Mouse (Mus musculus) spleen, adult 18-20 months (tissue): ENCODE measurements around the gene Ipo11.

ENCODE experiments used
- DNase-seq, 2 experiments: peaks; one replicate each; pipeline ENCODE4 v3.0.0; 2022; ENCODE audit warnings: mixed read lengths in 2 of 2

The Ipo11 gene

DNA sequence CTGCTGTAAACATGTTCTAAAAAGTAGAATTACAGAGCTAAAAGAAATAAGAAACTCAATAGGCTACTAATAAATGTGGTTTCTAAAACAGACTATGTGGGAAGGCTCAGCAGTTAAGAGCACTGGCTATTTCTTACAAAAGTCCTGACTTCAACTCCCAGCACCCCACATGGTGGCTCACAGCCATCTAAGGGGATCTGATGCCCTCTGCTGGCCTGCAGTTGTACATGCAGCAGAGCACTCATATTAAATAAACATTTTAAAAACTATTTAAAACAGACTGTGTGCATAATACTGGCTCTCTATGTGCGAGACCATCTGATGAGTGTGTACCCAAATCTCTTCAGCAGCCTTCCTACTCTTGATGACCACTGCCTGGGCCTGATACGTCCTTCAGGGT lies 42.5 kb downstream of the Ipo11 start:
- DNase-seq: peak in 1 of 2 experiments; percentile 9

DNA sequence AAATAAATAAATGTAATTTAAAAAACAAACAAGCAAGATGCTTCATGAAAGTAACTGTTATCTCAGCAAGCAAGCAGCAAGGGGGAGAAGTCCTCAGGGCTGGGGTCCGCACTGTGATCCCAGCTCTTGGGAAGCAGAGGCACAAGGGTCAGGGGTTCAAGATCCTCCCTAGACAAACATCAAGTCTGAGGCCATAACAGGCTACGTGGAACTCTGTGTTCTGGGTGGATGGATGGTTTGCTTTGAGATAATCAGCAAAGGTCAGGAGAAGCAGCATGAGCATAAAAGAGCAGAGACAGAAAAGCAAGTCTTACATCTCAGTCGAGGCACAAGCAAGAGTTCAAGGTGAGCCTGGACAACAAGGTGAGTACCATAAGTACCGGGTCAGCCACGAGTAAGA lies 43.1 kb downstream of the Ipo11 start:
- DNase-seq: no peak

DNA sequence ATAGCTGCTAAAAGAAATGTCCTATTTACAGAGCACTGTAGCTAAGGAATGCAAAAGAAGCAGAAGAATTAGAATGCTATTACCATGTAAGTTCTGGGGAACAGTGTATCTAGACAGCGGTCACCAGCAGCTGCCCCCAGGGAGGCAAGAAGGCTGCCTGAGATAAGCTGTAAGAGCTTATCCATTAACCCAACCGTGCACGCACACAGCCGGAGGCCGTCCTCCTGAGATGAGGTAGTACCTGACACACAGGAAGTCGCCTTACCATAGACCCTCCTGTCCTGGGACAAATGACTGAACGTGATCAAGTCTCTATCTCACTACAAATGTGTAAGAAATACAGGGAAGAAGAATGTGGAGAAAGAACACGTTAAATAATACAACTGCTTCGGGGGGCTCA lies 43.6 kb downstream of the Ipo11 start:
- no peak for DNase-seq

DNA sequence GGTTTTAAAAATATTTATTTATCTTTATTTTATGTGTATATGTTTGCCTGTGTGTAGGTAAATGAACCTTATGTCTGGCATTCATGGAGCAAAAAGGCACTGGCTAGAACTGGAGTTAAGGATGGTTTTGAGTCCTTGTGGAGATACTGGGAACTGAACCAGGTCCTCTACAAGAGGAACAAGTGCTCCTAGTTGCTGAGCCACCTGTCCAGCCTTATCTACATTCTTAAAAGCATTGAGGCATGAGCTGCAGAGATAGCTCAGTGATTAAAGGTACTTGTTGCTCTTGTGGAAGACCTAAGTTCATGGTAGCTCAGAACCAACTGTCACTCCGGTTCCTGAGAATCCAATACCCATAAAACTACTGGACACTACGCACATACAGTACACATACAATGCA lies 49.4 kb downstream of the Ipo11 start:
- DNase-seq: no peak

DNA sequence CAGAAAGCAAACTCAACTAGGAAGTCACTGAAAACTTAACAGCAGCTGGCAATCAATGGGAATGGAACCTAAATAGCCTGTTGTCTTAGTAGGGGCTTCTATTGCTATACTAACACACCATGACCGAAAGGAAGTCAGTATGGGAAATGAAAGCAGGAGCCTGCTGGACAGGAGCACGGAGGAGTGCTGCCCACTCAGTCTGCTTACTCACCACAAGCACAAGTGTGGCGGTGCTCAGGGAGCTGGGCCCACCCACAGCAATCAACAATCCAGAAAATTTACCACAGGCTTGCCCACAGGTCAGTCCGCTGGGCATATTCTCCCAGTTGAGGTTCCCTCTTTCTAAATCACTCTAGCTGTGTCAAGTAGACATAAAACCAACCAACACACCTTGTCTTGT lies 52.5 kb downstream of the Ipo11 start:
- no peak for DNase-seq

DNA sequence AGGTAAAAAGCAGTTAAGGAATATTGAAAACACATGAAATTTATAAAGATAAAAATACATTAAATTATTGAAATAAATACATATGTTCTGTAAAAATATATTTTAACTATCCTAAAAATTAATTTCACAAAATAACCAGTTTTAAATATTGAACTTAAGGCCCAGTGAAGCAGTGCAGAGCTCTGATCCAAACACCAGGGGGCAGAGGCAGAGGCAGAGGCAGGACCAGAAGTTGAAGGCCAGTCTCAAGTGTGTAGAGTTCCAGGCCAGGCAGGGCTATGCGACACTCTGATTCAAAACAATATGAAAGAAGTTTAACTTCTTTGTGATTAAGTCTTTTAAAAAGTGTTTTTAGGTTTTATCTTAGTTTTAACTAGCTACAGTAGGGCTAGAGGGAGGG lies 60.5 kb downstream of the Ipo11 start:
- DNase-seq: no peak

DNA sequence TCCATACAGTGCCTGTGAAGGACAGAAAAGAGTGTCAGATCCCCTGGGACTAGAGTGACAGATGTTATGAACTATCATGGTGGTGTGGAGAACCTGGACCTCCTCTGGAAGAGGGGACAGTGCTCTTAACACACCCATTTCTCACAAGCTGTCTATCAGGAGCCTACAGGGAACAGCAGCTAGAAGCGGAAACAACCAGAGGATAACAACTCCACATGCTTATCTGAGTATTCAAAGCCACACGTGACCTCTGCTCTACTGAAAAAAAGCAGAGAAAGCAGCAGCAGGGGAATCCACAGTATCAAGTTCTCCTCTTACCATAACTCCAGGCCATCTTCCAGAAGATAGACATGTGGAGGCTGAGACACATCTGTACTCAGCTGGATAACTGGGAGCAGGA lies 71.2 kb downstream of the Ipo11 start:
- DNase-seq: no peak

DNA sequence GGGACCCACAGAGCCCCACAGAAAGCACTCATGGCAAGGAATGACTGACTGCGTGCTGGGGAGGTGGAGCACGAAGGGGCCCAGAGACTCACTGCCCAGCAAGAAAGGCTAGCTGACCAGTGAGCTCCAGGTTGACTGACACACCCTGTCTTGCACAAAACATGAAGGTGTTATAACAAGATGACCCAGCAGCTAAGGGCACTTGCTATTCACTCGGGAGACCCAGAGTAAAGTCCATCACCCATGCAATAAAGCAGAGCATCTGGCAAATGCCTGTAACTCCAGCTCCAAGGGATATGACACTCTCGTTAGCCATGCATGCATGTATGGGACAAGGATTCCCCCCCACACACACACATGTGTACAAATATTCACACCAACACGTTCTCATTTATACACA lies 78.0 kb downstream of the Ipo11 start:
- DNase-seq: no peak

DNA sequence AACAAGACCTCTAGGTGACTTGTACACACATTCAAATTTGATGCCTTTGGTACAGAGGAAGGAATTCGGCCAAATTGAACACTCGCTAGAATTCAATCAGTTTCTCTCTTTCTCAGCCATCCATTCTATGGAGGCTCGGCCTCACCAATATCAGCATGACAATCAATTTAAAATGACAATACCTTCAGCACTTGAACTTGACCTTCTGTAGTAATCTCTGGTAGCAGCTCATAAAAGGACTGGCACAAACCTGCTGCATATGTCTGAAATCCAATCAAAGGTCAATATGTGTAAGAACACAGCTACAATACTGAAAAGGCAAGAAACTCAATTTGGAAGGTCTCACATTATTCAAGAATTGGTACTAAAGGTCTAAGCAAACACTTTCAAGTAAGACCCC lies 80.2 kb downstream of the Ipo11 start:
- no peak for DNase-seq

DNA sequence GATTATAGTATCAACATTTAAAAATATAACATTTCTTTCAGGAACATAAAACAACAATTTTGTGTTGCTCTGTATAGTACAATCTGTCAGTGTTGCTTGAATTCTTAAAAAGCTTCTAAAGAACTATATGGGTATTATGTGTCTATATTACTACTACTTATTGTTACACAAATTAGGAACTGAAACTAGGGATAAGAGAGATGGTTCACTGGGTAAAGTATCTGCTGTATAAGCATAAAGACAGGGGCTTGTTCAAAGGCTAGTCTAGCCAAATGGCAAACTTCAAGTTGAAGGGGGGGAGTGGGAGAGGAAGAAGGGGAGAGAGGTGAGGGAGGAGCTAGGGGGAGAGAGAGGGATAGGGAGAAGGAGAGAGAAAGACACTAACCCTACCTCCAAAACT lies 89.2 kb downstream of the Ipo11 start:
- DNase-seq: no peak

DNA sequence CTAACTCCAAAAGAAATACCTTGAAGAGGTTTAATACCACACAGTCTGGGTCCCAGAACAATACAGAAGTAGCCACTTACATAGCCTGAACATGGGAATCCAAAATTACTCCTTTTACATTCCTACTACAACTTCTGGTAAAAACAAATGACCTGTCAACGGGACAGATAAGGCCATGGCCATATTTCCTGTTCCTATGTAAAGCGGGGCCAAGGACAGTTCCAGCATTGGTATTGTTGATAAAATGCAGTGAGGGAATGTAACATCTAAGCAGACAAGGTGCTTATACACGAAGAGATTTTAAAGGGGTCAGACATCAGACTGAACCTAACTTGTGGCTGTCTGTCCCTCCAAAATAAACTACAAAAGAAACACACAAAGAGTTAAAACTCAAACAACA lies 91.8 kb downstream of the Ipo11 start:
- no peak for DNase-seq

DNA sequence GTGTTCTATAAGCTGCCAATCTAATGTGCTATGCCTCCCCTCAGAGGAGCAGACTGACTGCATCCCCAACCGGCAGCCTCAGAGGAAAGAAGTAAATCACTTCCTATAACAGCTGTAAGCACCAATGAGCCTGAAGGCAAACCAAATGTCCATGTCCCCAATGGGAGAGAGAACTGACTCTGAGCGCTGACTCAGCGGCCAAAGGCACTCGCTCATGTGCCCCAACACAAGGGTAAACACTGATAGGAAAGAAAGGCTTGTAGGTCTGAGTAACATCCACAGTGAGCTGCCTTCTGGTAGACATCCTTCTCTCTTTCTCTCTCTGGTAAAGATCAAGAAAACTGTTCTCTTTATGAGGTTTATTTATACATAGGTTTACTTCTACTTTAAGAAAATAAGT lies 94.2 kb downstream of the Ipo11 start:
- no peak for DNase-seq

DNA sequence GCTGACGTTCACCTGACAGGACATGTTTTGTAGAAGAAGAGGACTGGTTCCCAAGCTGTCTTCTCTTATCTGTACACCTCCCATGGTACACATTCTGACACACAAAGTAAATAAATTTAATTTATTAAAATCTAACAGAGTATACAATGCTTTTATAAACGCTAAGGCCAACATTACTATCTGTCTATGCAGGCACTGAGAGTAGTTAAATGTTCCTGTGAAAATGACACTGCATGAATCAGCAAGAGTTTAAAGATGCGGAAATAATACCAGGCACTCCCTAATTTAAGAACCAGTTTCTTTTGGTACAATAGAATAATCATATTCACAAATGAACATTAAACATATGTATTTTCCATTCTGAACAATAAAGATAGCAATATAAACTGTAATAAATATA lies 98.0 kb downstream of the Ipo11 start:
- no peak for DNase-seq

DNA sequence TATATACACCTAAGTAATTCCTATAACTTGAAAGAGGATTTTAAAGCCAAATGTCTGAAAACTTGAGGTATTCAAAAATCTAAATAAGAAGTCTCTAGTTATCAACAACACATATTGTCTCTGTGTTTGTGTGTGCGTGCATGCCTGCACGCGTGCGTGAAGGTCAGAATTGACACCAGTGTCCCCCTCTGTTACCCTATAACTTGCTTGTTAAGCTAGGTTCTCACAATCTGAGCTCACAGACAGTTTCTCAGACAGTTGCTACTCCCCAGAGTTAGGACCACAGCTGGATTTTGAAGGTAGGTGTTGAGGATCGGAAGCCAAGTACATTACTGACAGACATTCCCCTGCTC lies 100.3 kb downstream of the Ipo11 start:
- no peak for DNase-seq

DNA sequence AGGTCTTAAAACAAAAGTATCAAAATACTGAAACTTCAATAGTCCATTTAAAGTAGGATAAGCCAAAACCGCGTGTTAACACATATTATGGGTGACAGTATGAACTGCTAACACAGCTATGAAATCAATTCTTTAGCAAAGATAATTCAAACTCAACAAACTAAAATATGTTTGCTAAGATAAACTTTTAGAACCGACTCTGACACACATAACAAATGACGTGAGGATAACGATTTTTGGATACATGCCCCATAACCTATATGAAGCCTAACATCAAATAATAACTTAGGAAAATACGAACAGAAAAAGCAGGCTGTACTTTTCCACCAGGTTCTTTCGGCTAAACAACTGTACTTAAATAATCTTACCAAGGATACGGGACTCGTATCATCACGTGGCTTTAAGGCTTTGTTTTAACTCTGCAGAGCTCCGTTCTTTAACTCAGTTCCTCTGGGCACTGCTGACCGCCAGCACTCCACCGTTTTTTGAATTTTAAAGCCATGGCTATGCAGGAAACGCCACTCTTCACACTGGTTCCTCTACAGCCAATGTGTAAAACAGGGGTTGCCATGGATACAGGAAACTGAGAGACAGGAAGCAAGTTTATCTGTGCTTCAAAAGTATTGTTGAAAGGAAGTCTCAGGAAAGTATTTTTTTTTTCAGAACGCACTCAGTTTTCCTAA lies 100.8 kb downstream of the Ipo11 start:
- DNase-seq: peak in 1 of 2 experiments; percentile 14

DNA sequence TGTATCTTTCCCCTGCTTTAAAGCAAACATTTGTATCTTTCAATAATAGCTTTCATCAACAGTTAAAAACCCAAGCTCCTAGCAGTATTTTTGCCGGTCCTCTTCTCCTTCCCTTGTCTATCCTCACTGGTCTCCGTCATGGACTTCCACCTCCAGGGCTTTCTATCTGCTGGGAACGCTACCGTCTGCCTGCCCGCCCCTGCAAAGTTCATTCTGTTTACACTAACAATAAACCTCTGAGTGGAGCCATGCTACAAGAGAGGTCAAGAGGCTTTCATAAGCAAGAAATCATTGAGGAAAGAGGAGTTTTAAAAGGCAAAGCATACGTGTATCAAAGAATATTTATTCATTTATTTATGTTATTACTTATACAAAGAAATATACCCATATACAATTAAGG lies 106.7 kb downstream of the Ipo11 start:
- DNase-seq: no peak

DNA sequence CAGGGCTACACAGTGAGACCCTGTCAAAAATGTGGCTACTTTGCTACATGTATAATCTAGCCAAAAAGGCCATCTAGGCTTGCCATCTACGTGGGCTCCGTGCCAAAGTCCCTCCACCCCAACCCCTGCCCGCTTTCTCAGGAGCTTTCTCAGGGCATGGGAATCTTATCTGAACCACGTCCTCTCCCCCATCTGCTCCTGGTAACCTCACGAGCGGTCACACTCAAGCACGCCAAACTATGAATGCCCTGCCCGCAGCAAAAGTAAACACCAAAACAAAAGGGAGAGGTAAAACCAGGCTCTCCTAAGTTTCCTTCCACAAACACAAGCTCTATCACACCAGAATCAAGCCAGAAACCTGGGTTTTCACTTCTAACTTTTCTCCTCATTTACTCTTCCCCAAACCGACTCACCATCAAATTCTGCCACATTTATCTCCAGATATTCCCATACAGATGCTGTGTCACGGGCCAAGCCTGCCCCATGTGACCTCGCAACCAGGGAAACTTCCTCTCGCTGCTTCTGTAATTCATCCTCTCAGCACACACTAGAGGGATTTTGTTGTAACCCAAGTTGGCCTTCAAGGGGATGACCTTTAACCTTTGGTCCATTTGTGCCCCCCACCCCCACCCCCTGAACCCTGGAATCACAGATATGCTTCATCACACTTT lies 107.3 kb downstream of the Ipo11 start:
- DNase-seq: no peak

DNA sequence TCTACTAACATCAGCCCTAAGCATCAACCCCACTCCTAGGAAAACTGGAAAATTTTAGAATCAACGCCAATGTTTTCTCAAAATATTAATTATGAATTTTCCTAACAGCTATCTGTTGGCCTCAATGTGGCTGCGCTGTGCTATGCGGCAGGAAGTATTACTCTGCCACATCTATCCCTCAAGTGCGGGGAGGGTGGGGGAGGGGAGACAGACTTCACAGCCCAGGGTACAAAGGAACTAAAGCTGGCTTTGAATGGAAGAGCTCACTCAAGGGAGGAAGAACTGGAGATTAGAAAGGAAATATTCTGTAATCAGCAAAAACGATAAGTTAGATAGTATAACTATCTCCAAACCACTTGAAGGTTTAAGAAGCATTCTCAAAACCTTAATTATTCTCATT lies 111.1 kb downstream of the Ipo11 start:
- DNase-seq: no peak

DNA sequence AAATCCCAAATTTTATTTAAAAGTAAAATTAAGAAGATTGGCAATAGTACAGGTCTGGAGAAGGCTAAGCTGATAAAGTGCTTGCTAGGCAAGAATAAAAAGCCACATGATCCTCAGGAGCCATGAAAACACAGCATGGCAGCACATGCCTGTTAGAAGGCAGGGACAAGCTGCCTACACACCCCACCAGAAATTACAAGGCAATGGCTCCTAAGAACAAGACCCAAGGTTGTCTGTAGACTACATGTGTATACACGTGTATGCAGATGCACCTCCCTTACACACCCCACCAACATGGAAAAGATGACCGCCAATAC lies 112.9 kb downstream of the Ipo11 start:
- DNase-seq: no peak

DNA sequence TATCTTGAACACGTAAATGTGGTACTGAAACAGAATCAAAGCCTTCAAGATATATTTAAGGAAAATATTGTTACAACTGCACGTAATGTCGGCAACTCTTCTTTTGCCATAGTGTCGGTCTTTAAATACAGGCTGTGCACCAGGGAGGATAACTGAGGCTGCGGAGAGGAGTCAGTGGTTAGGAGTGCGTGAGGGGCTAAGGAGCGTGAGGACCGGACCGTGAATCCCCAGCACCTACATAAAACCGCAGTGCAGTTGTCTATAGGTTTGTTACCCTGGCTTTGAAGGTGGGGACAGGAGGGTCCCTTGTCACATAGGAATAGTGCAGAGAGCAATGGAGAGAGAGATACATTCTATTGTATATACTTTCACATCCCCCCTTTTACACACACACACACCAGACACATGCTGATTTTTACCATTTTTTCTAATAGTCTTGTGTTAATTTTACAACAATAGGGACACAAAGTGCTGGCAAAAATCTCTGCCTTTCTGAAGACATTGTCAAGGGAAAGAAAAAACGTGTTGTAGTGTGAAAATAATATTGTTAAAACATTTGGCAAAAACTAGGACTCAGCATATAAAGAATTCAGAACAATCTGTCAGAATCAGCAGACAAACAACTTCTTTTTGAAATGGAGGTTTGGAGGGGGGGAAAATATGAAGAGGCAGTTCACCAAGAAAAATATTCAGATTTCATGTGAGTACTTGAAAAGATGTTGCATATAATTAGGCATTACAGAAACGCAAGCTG lies 113.5 kb downstream of the Ipo11 start:
- no peak for DNase-seq

DNA sequence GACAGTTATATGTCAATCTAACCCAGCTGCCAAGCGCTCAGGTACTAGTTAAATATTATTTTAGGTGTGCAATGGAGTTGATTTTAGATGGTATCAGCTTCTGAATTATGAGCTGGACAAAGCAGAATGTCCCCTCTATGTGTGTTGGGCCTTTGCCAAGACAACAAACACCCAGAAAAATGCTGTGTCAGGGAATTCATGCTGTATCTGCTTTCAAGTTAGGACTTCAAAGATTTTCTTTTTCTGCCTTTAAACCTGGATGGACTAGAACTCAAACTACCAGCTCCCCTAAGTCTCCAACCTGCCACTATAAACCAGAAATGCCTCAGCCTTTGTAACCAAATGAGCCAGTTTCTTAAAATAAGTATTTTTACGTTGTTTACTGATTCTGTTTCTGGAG lies 116.6 kb downstream of the Ipo11 start:
- no peak for DNase-seq

DNA sequence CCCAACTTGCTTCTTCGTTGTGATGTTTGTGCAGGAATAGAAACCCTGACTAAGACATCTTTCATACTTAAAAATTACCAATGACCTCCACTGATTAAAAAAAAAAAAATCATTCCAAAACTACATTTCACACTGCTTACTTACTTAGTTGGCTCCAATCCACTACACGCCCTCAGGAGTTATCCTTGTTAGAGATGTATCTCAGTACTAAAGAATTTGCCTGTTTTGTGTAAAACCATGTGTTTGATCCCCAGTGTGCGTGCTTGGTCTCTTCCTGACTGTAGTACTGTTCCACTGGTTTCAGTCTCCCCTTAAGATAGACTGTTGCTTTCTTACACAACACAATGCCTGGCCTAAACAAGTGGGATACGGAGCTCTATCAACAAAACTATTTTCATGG lies 117.0 kb downstream of the Ipo11 start:
- DNase-seq: no peak

DNA sequence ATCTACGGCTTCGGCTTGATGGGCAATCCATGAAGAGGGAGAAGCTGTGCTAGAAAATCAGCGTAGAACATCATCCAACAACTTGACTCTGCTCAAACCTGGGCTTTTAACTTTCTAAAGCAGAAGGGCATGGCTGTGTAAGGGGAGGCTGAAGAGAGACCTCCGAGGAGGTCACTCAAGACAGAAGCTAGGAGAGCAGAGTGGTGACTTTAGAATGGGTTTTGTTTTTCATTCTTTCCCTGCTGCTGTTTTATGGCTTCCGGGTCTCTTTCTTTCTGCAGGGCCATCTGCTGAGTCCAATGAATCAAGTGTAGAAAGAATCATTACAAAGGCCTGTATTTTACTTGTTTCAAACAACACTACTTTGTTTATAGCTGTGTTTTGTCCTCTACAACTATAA lies 119.7 kb downstream of the Ipo11 start:
- no peak for DNase-seq

DNA sequence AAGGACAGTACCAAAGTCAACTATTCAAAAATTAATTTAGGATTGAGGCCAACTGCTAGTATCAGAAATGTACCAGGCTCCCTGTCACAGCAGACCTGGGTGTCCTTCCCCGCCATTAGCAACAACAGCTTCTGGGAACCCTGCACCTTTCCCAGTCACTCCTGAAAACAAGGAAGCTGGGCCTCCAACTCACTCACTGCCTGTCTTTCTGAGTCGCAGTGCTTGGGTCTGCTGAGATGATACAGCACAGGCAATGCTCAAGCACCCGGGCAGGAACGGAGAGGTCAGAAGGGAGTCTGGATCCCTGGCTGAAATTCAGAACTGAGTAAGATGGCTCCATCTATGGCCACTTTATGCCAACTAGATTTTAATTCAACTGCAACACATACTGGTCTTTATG lies 123.2 kb downstream of the Ipo11 start:
- DNase-seq: no peak

DNA sequence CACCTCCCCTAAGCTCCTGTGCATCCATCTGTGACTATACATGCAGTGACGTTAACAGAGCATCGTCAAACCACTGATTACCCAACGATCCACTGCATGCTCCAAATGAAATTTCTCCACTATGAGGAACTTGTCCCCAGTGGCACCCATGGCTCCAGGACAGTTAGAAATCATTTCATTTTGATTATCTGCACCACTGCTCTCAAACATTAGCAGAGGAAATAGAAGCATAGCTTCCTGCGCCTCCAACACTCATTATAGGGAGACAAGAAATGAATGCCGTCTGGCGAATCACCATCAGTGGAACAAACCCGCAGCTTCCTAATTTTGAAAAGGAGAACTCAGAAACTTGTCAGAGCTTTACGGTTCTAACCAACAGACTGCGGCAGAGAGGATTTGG lies 123.7 kb downstream of the Ipo11 start:
- no peak for DNase-seq
